Mouse (Mus musculus): ENCODE measurements at regions not wholly inside any gene's neighbourhood (a gene's known extent, or its start where the extent isn't known, plus 50 kb on each side); places are given as distances from the start of the nearest gene placed in this dataset.
"Not testable (repeated sequence)": the region's sequence is repeated elsewhere in the genome, so short reads cannot be mapped to it uniquely, and the experiment has no call there.

GRCm38 (mm10) chr14:47926416-47926815, 194.2 kb upstream of the Peli2 start:
- DNase-seq (ENCODE audit: low read depth, low spot score), result no peak
- Histone ChIP-seq H3K27me3 (ENCODE audit: control insufficient read depth, insufficient read depth, low read length, poor library complexity, severe bottlenecking) (no peaks in the 10 kb centered on the region), H3K36me3 (ENCODE audit: control insufficient read depth, insufficient read depth, low read length, poor library complexity, severe bottlenecking) (no peaks in the 10 kb centered on the region)

- no peaks in the 10 kb centered on the region for H3K36me3 ChIP-seq (ENCODE audit: control insufficient read depth, insufficient read depth, low read length, poor library complexity, severe bottlenecking)
- no peak for DNase-seq (ENCODE audit: low read depth, low spot score)
- no peaks in the 10 kb centered on the region for H3K27me3 ChIP-seq (ENCODE audit: control insufficient read depth, insufficient read depth, low read length, poor library complexity, severe bottlenecking)
Measured at GRCm38 (mm10) chr14:47935401-47935800, 185.2 kb upstream of the Peli2 start.

GRCm38 (mm10) chr14:47937081-47937651, 183.5 kb upstream of the Peli2 start:
- Histone ChIP-seq H3K27me3 (ENCODE audit: control insufficient read depth, insufficient read depth, low read length, poor library complexity, severe bottlenecking) (no peaks in the 10 kb centered on the region), H3K36me3 (ENCODE audit: control insufficient read depth, insufficient read depth, low read length, poor library complexity, severe bottlenecking) (no peaks in the 10 kb centered on the region)
- DNase-seq (ENCODE audit: low read depth, low spot score), result no peak

GRCm38 (mm10) chr14:47939781-47940590, 180.6 kb upstream of the Peli2 start:
- H3K36me3 ChIP-seq (ENCODE audit: control insufficient read depth, insufficient read depth, low read length, poor library complexity, severe bottlenecking), result no peaks in the 10 kb centered on the region
- no peaks in the 10 kb centered on the region for H3K27me3 ChIP-seq (ENCODE audit: control insufficient read depth, insufficient read depth, low read length, poor library complexity, severe bottlenecking)
- no peak for DNase-seq (ENCODE audit: low read depth, low spot score)

GRCm38 (mm10) chr14:47942671-47943070, 178.0 kb upstream of the Peli2 start:
- DNase-seq (ENCODE audit: low read depth, low spot score), result no peak
- no peaks in the 10 kb centered on the region for H3K36me3 ChIP-seq (ENCODE audit: control insufficient read depth, insufficient read depth, low read length, poor library complexity, severe bottlenecking)
- no peaks in the 10 kb centered on the region for H3K27me3 ChIP-seq (ENCODE audit: control insufficient read depth, insufficient read depth, low read length, poor library complexity, severe bottlenecking)

- H3K36me3 ChIP-seq (ENCODE audit: control insufficient read depth, insufficient read depth, low read length, poor library complexity, severe bottlenecking), result no peaks in the 10 kb centered on the region
- no peak for DNase-seq (ENCODE audit: low read depth, low spot score)
- no peaks in the 10 kb centered on the region for H3K27me3 ChIP-seq (ENCODE audit: control insufficient read depth, insufficient read depth, low read length, poor library complexity, severe bottlenecking)
Measured at GRCm38 (mm10) chr14:47944595-47944994, 176.0 kb upstream of the Peli2 start.

- Histone ChIP-seq H3K36me3 (ENCODE audit: control insufficient read depth, insufficient read depth, low read length, poor library complexity, severe bottlenecking) (no peaks in the 10 kb centered on the region), H3K27me3 (ENCODE audit: control insufficient read depth, insufficient read depth, low read length, poor library complexity, severe bottlenecking) (no peaks in the 10 kb centered on the region)
- DNase-seq (ENCODE audit: low read depth, low spot score), result no peak
Measured at GRCm38 (mm10) chr14:47951041-47951440, 169.6 kb upstream of the Peli2 start.

GRCm38 (mm10) chr14:47958171-47958570, 162.5 kb upstream of the Peli2 start:
- DNase-seq (ENCODE audit: low read depth, low spot score), result no peak

GRCm38 (mm10) chr14:47959366-47960280, 161.0 kb upstream of the Peli2 start:
- Histone ChIP-seq H3K27me3 (ENCODE audit: control insufficient read depth, insufficient read depth, low read length, poor library complexity, severe bottlenecking) (no peaks in the 10 kb centered on the region; the same call in 1 of the 2 replicates), H3K36me3 (ENCODE audit: control insufficient read depth, insufficient read depth, low read length, poor library complexity, severe bottlenecking) (no peaks in the 10 kb centered on the region)
- no peak for DNase-seq (ENCODE audit: low read depth, low spot score)

More at GRCm38 (mm10) chr14:47958171-47958570, 162.5 kb upstream of the Peli2 start:
- Histone ChIP-seq H3K27me3 (ENCODE audit: control insufficient read depth, insufficient read depth, low read length, poor library complexity, severe bottlenecking) (no peaks in the 10 kb centered on the region; the same call in 1 of the 2 replicates), H3K36me3 (ENCODE audit: control insufficient read depth, insufficient read depth, low read length, poor library complexity, severe bottlenecking) (no peaks in the 10 kb centered on the region)

- H3K27me3 ChIP-seq (ENCODE audit: control insufficient read depth, insufficient read depth, low read length, poor library complexity, severe bottlenecking); DNase-seq (ENCODE audit: low read depth, low spot score); H3K36me3 ChIP-seq (ENCODE audit: control insufficient read depth, insufficient read depth, low read length, poor library complexity, severe bottlenecking): not testable (repeated sequence)
Measured at GRCm38 (mm10) chr14:47964806-47965205, 155.8 kb upstream of the Peli2 start.

GRCm38 (mm10) chr14:47969871-47970270, 150.8 kb upstream of the Peli2 start:
- DNase-seq (ENCODE audit: low read depth, low spot score), result no peak
- H3K27me3 ChIP-seq (ENCODE audit: control insufficient read depth, insufficient read depth, low read length, poor library complexity, severe bottlenecking), result no peaks in the 10 kb centered on the region
- H3K36me3 ChIP-seq (ENCODE audit: control insufficient read depth, insufficient read depth, low read length, poor library complexity, severe bottlenecking), result no peaks in the 10 kb centered on the region

- H3K36me3 ChIP-seq (ENCODE audit: control insufficient read depth, insufficient read depth, low read length, poor library complexity, severe bottlenecking); DNase-seq (ENCODE audit: low read depth, low spot score); H3K27me3 ChIP-seq (ENCODE audit: control insufficient read depth, insufficient read depth, low read length, poor library complexity, severe bottlenecking): not testable (repeated sequence)
Measured at GRCm38 (mm10) chr14:47973161-47973560, 147.5 kb upstream of the Peli2 start.

GRCm38 (mm10) chr14:47982993-47983740, 137.5 kb upstream of the Peli2 start:
- no peaks in the 10 kb centered on the region for H3K27me3 ChIP-seq (ENCODE audit: control insufficient read depth, insufficient read depth, low read length, poor library complexity, severe bottlenecking)
- DNase-seq (ENCODE audit: low read depth, low spot score), result no peak
- H3K36me3 ChIP-seq (ENCODE audit: control insufficient read depth, insufficient read depth, low read length, poor library complexity, severe bottlenecking), result no peaks in the 10 kb centered on the region

GRCm38 (mm10) chr14:47986483-47986882, 134.1 kb upstream of the Peli2 start:
- Histone ChIP-seq H3K27me3 (ENCODE audit: control insufficient read depth, insufficient read depth, low read length, poor library complexity, severe bottlenecking) (no peaks in the 10 kb centered on the region), H3K36me3 (ENCODE audit: control insufficient read depth, insufficient read depth, low read length, poor library complexity, severe bottlenecking) (no peaks in the 10 kb centered on the region)
- no peak for DNase-seq (ENCODE audit: low read depth, low spot score)

Data from splenic B cell, adult 2 months (primary cell).